Mouse (Mus musculus): ENCODE data around the gene Mov10l1. TPM values are rescaled to one million over a fixed set of nuclear protein-coding genes. Genes with fewer than 3 reads are reported as not detected.

Mov10l1 gene
- polyA plus RNA-seq (2012), result not detected in 2 replicates

DNA sequence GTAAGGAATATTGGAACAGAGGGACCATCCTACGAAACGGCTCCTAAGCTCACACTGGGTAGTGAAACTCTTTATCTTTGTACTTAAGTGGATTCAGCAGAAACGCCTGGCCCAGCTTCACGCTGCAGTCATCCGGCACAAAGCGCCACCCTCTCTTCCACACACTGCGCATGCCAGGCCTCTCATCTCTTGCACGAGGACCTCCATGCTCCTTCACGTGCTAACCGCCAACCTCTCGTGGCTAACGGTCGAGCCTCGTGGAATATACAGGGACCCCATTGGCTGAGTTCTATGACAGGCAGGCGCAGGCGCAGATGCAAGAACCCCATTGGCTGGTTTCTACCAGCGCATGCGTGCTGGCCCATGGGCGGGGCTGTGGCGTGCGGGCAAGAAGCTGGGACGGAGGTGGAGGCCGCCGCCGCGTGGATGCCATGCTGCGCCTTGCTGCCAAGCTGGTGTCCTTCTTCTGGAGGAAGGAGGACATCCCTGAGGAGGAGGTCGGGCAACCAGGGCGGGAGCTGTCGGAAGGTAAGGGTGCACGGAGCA lies at the start of gene Mov10l1:
Gene Mov10l1 (plus strand): TSS at position 376 of the 546 bp plus-strand sequence.
- TF ChIP-seq GATA1 (IDR thresholded peaks at IDR 0.05; ENCODE audit: low read length), result no peak

DNA sequence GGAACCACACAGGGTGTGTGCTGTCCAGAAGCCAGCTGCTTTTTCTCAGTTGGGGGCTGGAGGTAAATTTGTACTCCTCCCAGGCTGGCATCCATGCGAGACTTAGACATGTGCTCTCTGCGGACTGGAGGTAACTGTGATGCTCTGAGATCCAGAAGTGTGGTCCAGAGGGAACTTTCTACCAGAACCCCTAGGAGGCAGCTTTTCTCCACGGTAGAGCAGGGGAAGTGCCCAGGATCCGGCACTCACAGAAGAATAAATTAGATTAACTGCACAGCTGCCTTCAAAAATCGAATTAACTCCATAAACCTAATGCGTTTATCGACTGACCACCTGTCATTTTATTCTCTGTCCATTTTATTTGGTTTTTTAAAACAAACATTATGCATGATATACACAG lies 48.6 kb upstream of the Mov10l1 start:
- TF ChIP-seq GATA1 (IDR thresholded peaks at IDR 0.05; ENCODE audit: low read length), result no peak

DNA sequence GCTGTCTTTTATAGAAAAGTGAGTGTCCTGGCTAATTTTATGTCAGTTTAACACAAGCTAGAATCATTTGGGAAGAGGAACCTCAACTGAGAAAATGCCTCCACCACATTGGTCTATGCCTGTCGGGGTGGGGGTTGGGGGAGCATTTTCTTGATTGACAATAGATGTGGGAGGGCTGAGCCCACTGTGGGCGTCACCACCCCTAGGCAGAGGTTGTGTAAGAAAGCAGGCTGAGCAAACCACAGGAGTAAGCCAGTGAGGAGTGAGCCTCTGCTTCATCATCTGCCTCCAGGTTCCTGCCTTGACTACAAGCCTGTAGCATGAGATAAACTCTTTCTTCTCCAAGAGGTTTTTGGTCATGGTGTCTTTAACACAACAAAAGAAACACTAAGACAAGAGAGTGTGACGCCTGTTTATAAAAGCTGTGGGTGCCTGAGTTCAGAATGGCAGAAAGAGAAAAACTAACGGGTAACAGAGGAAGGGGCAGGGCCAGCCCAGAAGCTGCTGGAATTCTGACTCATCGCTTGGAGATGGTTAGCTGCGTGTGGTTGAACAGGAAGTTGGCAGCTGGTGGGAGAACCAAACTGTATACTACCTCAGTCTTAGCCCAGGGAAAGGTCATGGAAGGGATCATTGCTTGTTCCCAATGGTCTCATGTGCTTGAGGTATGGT lies 46.0 kb upstream of the Mov10l1 start:
- no peak for TF ChIP-seq GATA1 (IDR thresholded peaks at IDR 0.05; ENCODE audit: low read length)

DNA sequence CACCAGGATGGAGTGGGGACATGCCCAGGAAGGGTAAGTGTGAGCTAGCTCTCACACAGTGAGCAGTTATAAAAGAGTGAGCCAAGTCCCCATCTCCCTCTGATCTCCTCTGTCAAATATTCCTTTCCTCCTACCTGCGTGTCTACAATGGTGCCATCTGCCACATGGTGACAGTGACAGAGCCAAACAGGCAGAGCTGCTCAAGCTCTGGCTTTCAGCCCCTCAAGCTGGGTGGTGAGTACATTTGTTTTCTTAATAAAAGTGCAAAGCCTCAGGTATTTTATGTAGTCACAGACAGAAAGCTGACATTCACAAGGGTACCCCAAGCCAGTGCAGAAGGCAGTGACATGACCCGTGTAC lies 45.4 kb upstream of the Mov10l1 start:
- no peak for TF ChIP-seq GATA1 (IDR thresholded peaks at IDR 0.05; ENCODE audit: low read length)

DNA sequence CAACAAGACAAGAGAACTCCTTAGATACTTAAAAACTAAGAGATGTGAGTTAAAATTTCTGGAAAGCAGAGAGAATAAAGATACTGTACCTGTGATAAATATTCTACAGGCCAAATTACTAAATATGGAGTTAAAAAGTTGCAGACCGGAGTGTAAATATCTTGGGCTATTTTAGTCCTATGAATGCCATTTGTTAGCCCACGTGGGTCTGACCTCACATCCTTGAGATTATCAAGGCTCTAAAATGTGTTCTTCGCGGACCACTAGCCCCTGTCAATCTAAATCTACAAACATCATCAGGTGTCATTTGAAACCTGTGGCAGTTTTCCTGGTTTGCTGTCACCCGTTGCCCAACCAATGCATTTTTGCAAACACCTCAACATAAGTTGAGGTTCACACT lies 39.9 kb upstream of the Mov10l1 start:
- no peak for TF ChIP-seq GATA1 (IDR thresholded peaks at IDR 0.05; ENCODE audit: low read length)

DNA sequence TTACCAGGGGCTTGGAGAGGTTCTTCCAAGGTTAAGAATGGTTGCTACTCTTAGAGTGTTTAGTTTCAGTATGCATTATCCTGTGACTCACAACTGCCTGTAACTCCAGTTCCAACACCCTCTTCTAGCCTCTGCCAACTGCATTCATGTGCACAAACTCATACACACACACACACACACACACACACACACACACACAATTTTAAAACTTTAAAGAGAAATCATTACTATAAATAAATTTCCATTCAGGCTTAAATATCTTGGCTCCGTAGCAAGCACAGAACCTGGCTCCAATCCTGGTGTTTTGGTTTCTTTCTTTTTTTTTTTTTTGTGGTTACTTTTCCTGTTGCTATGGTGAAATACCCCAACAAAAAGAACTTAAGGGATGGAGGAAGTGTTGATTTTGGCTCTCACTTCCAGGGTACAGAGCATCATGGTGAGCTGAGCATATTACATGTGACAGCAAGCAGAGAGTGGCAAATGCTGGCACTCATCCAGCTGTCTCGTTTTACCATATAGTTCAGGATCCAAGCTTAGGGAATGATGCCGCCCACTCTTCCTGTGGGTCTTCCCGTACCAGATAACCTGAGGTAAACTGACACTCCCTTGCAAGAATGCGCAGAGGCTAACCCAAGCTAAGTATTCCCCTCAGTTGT lies 38.7 kb upstream of the Mov10l1 start:
- TF ChIP-seq GATA1 (IDR thresholded peaks at IDR 0.05; ENCODE audit: low read length), result no peak

DNA sequence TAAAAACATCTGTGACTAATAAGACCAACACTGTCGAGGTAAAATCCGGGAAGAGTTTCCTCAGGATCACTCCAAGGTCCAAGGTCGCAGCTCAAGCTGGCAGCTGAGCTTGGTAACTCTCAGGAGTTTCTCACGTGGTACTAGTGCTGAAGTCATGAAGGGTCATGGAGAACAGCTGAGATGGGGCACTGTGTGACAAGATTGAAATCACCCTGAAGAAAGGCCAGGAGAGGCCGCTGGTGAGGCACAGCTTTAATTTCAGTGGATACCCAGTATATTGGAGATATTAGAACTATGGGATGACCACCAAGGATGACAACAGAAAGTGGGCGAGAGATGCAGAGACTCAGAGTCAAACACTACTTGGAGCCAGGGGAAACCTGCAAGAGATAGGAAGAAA lies 35.9 kb upstream of the Mov10l1 start:
- TF ChIP-seq GATA1 (IDR thresholded peaks at IDR 0.05; ENCODE audit: low read length), result no peak

DNA sequence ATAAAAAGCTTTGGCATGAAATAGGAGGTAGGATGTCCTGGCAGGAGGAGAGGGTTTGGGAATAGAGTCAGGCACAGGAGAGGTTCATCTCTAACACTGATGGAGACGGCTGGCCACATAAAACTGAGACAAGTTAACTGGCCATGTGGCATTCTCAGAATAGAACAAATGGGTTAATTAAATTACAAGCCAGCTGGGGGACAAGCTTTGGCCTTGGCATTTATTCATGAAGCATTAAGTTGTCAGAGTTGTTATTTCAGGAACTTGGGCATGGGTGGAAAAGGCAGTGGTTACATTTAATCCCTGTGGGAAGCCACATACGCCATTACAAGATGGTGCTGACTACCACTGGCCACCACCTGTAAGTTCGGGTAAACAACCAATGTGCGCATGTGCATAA lies 31.5 kb upstream of the Mov10l1 start:
- no peak for TF ChIP-seq GATA1 (IDR thresholded peaks at IDR 0.05; ENCODE audit: low read length)

DNA sequence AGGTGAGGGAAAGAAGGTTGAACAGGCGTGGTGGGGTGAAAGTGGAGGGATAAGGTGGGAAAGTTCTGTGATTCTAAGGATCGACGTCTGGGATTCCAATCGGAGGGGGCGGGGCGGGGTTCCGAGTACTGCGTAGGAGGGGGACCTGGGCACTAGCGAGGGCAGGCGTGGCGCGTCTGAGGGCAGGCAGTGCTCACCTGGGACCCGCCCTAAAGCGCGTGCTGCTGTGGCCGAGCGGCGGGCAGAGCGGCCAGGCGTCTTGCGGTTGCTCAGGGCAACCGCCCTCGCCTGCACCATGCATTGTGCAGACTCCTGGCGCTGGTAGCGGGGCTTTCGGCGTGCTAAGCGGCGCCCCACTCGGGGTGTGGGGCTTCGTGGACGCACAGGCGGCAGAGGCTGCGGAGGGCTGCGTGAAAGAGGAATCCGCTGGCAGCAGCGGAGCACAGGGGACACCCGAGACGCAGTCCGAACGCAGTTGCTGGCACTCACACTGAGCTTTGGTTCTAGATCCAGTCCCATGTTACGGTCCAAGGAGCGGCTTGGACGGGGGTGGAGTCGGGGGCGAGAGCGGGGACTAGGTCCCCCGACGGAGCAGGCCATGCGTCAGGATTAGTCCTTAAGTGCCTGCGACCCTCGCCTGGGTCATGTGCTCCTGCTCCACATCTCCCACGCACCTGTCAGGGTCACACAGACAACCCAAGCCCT lies 28.2 kb upstream of the Mov10l1 start, which contains the start of gene Ttll8:
Gene Ttll8 (minus strand): TSS at position 51 of the 705 bp plus-strand sequence.
- TF ChIP-seq GATA1 (IDR thresholded peaks at IDR 0.05; ENCODE audit: low read length), result no peak

DNA sequence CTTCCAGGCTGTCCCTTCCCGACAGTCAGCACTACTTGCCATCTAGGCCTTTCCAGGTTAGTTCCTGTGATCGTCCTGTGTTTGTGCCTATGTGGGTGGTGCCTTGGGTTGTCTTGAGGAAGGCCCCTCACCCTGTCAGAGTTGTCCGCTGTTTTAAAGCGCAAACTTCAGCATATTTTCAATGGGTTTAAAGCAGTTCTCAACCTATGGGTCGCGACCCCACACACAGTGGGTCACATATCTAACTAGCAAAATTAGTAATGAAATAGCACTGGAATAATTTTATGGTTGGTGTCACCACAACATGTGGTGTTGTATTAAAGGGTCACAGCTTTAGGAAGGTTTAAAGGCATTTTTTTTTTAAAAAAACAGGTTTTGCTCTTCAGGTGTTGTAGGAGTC lies 27.4 kb upstream of the Mov10l1 start:
- TF ChIP-seq GATA1 (IDR thresholded peaks at IDR 0.05; ENCODE audit: low read length), result no peak

DNA sequence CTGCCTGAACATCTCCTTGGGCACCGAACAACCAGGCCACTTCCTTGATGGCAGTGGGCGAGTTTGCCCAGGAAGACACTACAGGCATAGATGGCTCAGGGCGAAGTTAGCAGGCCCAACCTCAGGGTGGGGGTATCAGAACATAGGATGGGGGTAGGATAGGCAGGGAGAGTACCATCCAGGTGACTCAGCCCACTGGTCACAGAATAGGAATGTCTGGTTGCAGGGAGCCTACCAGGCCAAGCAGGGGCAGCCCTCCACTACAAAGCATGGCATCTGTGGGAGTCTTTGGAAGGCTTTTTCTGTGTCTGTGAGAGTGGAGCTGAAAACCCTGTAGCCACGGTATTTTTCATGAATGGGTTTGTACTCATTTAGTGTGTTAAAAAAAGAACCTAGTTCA lies 25.2 kb upstream of the Mov10l1 start:
- no peak for TF ChIP-seq GATA1 (IDR thresholded peaks at IDR 0.05; ENCODE audit: low read length)

DNA sequence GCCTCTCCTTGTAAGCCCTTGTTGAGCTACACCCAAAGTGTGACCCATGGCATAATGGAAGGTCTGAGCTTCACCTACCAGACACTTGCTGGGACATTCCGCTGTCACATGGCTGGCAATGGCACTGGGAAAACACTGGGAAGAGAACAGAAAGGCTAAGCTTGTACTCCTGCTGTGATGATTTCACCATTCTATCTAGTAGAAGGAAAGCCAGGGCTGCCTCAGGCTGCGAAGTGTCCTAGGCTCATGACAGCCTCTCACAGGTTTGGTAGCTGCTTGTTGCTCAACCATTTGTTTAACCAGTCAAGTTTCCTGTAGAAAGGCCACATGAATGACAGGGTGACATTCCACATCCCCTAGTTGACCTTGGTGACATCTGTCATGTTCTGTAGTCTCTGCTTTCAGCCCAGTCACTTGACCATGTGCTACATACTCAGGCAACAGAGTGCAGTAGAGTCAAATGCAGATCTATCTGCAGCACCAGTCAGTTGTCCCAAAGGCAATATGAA lies 18.6 kb upstream of the Mov10l1 start:
- no peak for TF ChIP-seq GATA1 (IDR thresholded peaks at IDR 0.05; ENCODE audit: low read length)

DNA sequence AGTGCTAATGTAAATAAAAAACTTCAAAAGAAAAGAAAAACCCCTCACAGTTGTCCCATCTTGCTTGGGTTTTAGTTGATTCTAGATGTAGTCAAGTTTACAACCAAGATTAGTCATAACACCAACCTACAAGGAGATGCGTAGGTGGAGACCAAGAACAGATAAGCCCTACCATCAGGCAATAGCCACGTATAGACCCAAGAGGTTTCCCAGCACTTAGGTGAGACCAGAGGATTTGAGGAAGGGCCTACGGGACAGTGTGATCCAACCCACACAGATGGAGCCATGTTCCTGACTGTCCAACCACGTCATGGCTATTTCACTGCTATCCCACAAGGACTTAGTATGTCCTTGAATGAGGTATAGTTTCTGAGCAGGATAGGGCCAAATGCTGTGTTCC lies 10.4 kb upstream of the Mov10l1 start:
- TF ChIP-seq GATA1 (IDR thresholded peaks at IDR 0.05; ENCODE audit: low read length), result no peak

DNA sequence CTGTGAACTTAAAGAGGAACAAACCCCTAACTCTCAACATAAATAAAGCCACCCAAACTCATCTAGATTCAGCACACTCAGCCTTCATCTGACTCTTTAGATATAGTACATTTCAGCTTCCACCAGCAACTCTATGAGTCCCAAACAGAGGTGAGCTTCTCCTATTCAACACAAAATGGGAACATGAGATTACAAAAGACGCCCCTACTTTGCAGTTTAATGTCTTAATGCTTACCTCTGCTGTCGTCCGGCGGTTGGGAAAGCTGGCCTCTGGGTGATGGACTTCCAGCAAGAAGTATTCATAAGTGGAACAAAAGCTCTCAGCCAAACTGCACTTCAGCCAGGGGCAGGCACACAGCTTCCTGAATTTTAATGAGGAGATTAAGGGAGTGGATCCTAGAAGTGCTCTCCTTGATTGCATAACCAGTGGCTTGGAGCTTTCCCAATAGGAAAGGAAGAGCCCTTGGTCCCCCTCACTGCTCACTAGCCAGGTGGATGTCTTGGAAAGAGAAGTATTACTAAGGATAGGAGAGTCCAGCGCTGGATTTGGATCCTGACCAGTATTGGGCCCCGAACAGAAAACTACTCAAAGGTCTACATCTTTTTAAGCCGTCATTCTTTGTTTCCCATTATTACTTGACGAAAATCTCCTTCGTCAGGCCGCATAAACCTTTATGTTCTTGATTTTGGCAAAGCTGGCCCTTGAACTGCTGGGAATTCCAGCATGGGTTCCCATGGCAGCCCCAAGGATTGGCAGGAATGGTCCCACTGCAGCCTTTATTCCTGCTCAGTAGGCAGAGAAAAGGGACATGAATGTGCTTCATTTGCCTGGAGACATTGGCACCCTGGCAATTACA lies 4.2 kb upstream of the Mov10l1 start, which contains the start of gene Mlc1:
Gene Mlc1 (minus strand): TSS at position 727 of the 857 bp plus-strand sequence.
- TF ChIP-seq GATA1 (IDR thresholded peaks at IDR 0.05; ENCODE audit: low read length), result no peak

DNA sequence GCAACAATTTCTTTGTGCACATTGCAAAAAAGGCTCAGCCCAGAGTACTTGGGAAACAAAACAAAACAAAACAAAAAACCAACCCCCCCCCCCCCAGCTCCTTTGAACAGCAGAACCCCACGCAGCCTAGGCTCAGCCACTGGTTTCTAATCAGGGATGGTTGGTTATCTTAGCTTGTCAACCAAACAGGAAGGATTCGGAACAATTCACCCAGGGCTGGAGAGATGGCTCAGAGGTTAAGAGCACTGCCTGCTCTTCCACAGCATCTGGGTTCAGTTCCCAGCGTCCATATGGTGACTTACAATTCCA lies 3.6 kb upstream of the Mov10l1 start:
- no peak for TF ChIP-seq GATA1 (IDR thresholded peaks at IDR 0.05; ENCODE audit: low read length)
